Mouse (Mus musculus): Measurements from ENCODE around the gene Tom1.

Tom1 gene

DNA sequence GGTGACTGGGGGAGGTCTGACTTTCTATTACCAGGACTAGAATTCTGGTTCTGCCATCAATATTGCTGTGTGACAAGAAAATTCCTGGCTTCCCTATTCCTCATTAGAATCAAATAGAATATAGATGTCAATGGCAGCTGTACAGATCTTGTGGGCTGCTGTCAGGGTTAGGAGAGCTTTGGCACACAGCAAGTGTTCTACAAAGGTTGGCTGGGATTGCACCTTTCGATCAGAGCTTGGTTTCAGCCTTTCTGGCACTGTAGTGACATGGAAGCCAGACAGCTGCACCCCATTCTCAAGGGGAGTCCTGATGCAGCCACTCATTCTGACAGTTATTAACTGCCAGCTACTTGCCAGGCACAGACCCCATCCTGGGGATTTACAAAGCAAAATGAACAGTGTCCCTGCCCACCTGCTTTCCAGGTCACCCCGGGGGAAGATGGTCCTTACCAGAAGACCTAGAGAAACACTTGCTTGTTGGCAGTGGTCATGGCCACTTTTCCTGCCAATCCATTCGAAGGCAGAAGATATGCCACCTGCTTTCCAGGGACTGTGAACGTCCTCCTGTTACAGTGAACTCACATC, 57.4 kb downstream of the Tom1 start:
- no peak for DNase-seq

GRCm38 (mm10) chr8:75093399-75094156, 60.1 kb downstream of the Tom1 start, which contains the start of gene Hmox1:
TSS of gene Hmox1 (plus strand) at chr8:75093621.
- peak; percentile 97 for DNase-seq

GRCm38 (mm10) chr8:75102956-75103355, 69.5 kb downstream of the Tom1 start:
- no peak for DNase-seq

- no peak for DNase-seq
These were observed 69.9 kb downstream of the Tom1 start for GRCm38 (mm10) chr8:75103376-75103878.

GRCm38 (mm10) chr8:75108527-75109235, 75.2 kb downstream of the Tom1 start:
- DNase-seq = peak; percentile 89

- DNase-seq = peak; percentile 99
These were observed 75.9 kb downstream of the Tom1 start, which contains the start of gene Mcm5 for GRCm38 (mm10) chr8:75109236-75109967. TSS of gene Mcm5 (plus strand) at chr8:75109569.

DNA sequence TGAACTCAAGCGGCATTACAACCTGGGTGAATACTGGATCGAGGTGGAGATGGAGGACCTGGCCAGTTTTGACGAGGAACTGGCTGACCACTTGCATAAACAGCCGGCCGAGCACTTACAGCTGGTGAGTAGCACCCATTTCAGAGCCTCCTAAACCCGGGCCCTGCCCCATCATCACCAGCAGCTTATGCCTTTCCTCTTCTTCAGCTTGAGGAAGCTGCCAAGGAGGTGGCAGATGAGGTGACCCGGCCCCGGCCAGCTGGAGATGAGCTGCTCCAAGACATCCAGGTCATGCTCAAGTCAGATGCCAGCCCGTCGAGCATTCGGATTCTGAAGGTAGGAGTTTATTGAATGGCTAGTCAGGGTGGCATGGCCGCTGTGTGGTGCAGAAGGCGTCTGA, 76.6 kb downstream of the Tom1 start:
- no peak for DNase-seq

DNA sequence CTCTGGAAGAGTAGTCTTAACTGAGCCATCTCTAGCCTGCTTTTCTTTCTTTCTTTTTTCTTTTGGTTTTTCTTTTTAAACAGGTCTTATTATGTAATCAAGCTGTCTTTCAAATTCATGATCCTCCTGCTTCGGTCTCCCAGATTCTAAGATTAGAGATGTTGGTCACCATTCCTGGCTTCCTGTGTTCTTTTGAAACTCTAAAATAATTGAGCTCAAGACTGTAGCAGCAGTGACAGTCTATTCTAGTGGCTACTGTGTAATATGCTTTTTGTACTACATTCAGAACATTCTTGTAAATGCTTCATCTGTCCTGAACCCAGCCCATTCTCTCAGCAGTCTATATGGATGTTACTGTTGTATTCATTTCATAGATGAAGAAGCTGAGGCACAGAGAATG, 85.0 kb downstream of the Tom1 start:
- no peak for DNase-seq

GRCm38 (mm10) chr8:75119287-75119686, 85.8 kb downstream of the Tom1 start:
- no peak for DNase-seq
